Mouse (Mus musculus) hindbrain, embryonic 10.5 days (tissue): ENCODE data around the gene Sctr. TPM values are rescaled to one million over a fixed set of nuclear protein-coding genes. Genes with fewer than 3 reads are reported as not detected.

ENCODE experiments used
- DNase-seq: peaks from one replicate; pipeline ENCODE4 v3.0.0-alpha.2; 2017; ENCODE audit warnings: low spot score
- H3K27ac ChIP-seq: fragments of 300-500 bp; sonication (generic); 2 replicates; pipeline ENCODE4 v1.5.1; 2016; ENCODE audit warnings: mild to moderate bottlenecking, moderate library complexity
- H3K27me3 ChIP-seq: fragments of 300-500 bp; sonication (generic); 2 replicates; pipeline ENCODE4 v1.6.1; 2016; ENCODE audit warnings: mild to moderate bottlenecking; ENCODE audit not compliant: poor library complexity, insufficient read depth, severe bottlenecking
- H3K36me3 ChIP-seq: fragments of 300-500 bp; sonication (generic); 2 replicates; pipeline ENCODE4 v1.6.1; 2016; ENCODE audit warnings: mild to moderate bottlenecking, moderate library complexity
- H3K4me1 ChIP-seq: fragments of 300-500 bp; sonication (generic); replicated peaks from 2 replicates; pipeline ENCODE4 v1.6.1; 2016; ENCODE audit warnings: mild to moderate bottlenecking
- H3K4me3 ChIP-seq: fragments of 300-500 bp; sonication (generic); 2 replicates; pipeline ENCODE4 v1.5.1; 2016; ENCODE audit warnings: mild to moderate bottlenecking, moderate library complexity
- H3K9me3 ChIP-seq: fragments of 300-500 bp; sonication (generic); 2 replicates; pipeline ENCODE4 v1.6.1; 2016; ENCODE audit warnings: mild to moderate bottlenecking, moderate library complexity
- WGBS: fragments of 180-500 bp; shearing (Covaris S2); methylation state at CpG from one replicate; pipeline ENCODE4 v1.1.7; 2016; 5-methylcytosine and 5-hydroxymethylcytosine counted together
- polyA plus RNA-seq: library from polyadenylated mRNA; unstranded; fragments of >200 nt; fragmentation: Nextera tagmentation; extraction: Ambion mirVana; gene quantifications from 2 replicates; pipeline ENCODE4 v1.2.1, GENCODE M21; 2016

Sctr gene
- polyA plus RNA-seq: 0.30 and 0.61 TPM in 2 replicates

GRCm38 (mm10) chr1:120006844-120007790 lies at the start of gene Sctr:
Gene Sctr (plus strand): TSS chr1:120006894.
- peaks cover 14% of the 10 kb centered on the region for H3K4me1 ChIP-seq
- no peaks in the 10 kb centered on the region for H3K9me3 ChIP-seq
- H3K36me3 ChIP-seq: no peaks in the 10 kb centered on the region
- peak within 1 kb of the TSS; percentile 85 for H3K27ac ChIP-seq
- peak within 1 kb of the TSS; percentile 58 for H3K4me3 ChIP-seq
- under 1% methylated on average over 39 of the region's 39 CpGs for WGBS
- H3K27me3 ChIP-seq: peaks cover 45% of the 10 kb centered on the region
- peak; percentile 69 for DNase-seq

- H3K27ac ChIP-seq: no peak overlapping the region
- no peak overlapping the region for H3K4me3 ChIP-seq
- no peaks in the 10 kb centered on the region for H3K36me3 ChIP-seq
- H3K4me1 ChIP-seq: no peaks in the 10 kb centered on the region
- DNase-seq: no peak
- H3K9me3 ChIP-seq: no peaks in the 10 kb centered on the region
- 76% methylated on average over 9 of the region's 9 CpGs for WGBS
- H3K27me3 ChIP-seq: no peaks in the 10 kb centered on the region
Observed at GRCm38 (mm10) chr1:119957716-119958222, 48.9 kb upstream of the Sctr start.

GRCm38 (mm10) chr1:119959464-119959863 lies 47.2 kb upstream of the Sctr start:
- DNase-seq: no peak
- Histone ChIP-seq H3K9me3 (no peaks in the 10 kb centered on the region), H3K4me3 (no peak overlapping the region), H3K27ac (no peak overlapping the region), H3K4me1 (no peaks in the 10 kb centered on the region), H3K27me3 (no peaks in the 10 kb centered on the region), H3K36me3 (no peaks in the 10 kb centered on the region)
- 93% methylated on average over 4 of the region's 4 CpGs for WGBS

- Histone ChIP-seq H3K36me3 (no peaks in the 10 kb centered on the region), H3K4me3 (no peak overlapping the region), H3K27ac (no peak overlapping the region), H3K9me3 (no peaks in the 10 kb centered on the region), H3K4me1 (no peaks in the 10 kb centered on the region), H3K27me3 (no peaks in the 10 kb centered on the region)
- WGBS: 76% methylated on average over 7 of the region's 7 CpGs
- DNase-seq: no peak
Observed at GRCm38 (mm10) chr1:119959920-119960319, 46.8 kb upstream of the Sctr start.

- peak; percentile 11 for DNase-seq
- Histone ChIP-seq H3K4me1 (no peaks in the 10 kb centered on the region), H3K9me3 (no peaks in the 10 kb centered on the region), H3K4me3 (no peak overlapping the region), H3K27ac (no peak overlapping the region), H3K36me3 (no peaks in the 10 kb centered on the region), H3K27me3 (no peaks in the 10 kb centered on the region)
- 57% methylated on average over 12 of the region's 12 CpGs for WGBS
Observed at GRCm38 (mm10) chr1:119965804-119966514, 40.7 kb upstream of the Sctr start.

GRCm38 (mm10) chr1:119973117-119973516 lies 33.6 kb upstream of the Sctr start:
- no peak overlapping the region for H3K27ac ChIP-seq
- H3K4me3 ChIP-seq: no peak overlapping the region
- DNase-seq: no peak
- no peaks in the 10 kb centered on the region for H3K27me3 ChIP-seq
- H3K9me3 ChIP-seq: no peaks in the 10 kb centered on the region
- H3K36me3 ChIP-seq: no peaks in the 10 kb centered on the region
- 41% methylated on average over 4 of the region's 4 CpGs for WGBS
- H3K4me1 ChIP-seq: no peaks in the 10 kb centered on the region

- Histone ChIP-seq H3K27me3 (no peaks in the 10 kb centered on the region), H3K27ac (no peak overlapping the region), H3K4me3 (no peak overlapping the region), H3K36me3 (no peaks in the 10 kb centered on the region), H3K4me1 (no peaks in the 10 kb centered on the region), H3K9me3 (peaks cover 1% of the 10 kb centered on the region; the same call in 1 of the 2 replicates)
- WGBS: 83% methylated on average over 4 of the region's 4 CpGs
- no peak for DNase-seq
Observed at GRCm38 (mm10) chr1:119975141-119975540, 31.6 kb upstream of the Sctr start.

GRCm38 (mm10) chr1:119986555-119986954 lies 20.1 kb upstream of the Sctr start:
- 91% methylated on average over 5 of the region's 5 CpGs for WGBS
- H3K9me3 ChIP-seq: peaks cover 6% of the 10 kb centered on the region; the same call in 1 of the 2 replicates

GRCm38 (mm10) chr1:119996798-119997581 lies 9.7 kb upstream of the Sctr start, which contains the start of gene Cfap221:
Gene Cfap221 (minus strand): TSS chr1:119997234.
- WGBS: 6% methylated on average over 30 of the region's 30 CpGs
- Histone ChIP-seq H3K27ac (0 out of 2 replicates have a peak within 1 kb of the TSS, but pooled peaks have one; percentile 18), H3K9me3 (no peaks in the 10 kb centered on the region), H3K4me3 (peak within 1 kb of the TSS; percentile 60), H3K4me1 (peaks cover 13% of the 10 kb centered on the region), H3K36me3 (no peaks in the 10 kb centered on the region), H3K27me3 (no peaks in the 10 kb centered on the region)
- DNase-seq: peak; percentile 80

More at GRCm38 (mm10) chr1:119986555-119986954, 20.1 kb upstream of the Sctr start:
- Histone ChIP-seq H3K27me3 (no peaks in the 10 kb centered on the region), H3K4me1 (no peaks in the 10 kb centered on the region), H3K36me3 (no peaks in the 10 kb centered on the region), H3K4me3 (no peak overlapping the region), H3K27ac (no peak overlapping the region)
- DNase-seq: no peak

GRCm38 (mm10) chr1:119997644-119998043 lies 9.1 kb upstream of the Sctr start:
- H3K4me1 ChIP-seq: peaks cover 13% of the 10 kb centered on the region
- WGBS: 33% methylated on average over 5 of the region's 5 CpGs
- H3K27ac ChIP-seq: no peak overlapping the region
- no peaks in the 10 kb centered on the region for H3K27me3 ChIP-seq
- DNase-seq: peak; percentile 28
- no peaks in the 10 kb centered on the region for H3K9me3 ChIP-seq
- peak overlapping the region; percentile 60 for H3K4me3 ChIP-seq
- H3K36me3 ChIP-seq: no peaks in the 10 kb centered on the region

GRCm38 (mm10) chr1:120007851-120008588 lies 1.3 kb downstream of the Sctr start:
- Histone ChIP-seq H3K4me3 (peak overlapping the region; percentile 58), H3K9me3 (no peaks in the 10 kb centered on the region), H3K27me3 (peaks cover 45% of the 10 kb centered on the region), H3K27ac (no peak overlapping the region), H3K4me1 (peaks cover 14% of the 10 kb centered on the region), H3K36me3 (no peaks in the 10 kb centered on the region)
- DNase-seq: no peak
- WGBS: 26% methylated on average over 11 of the region's 11 CpGs
